Mouse (Mus musculus): ENCODE data around the gene Gm45140. TPM values are rescaled to one million over a fixed set of nuclear protein-coding genes. Genes with fewer than 3 reads are reported as not detected.

The Gm45140 gene
- total and polyA plus RNA-seq, 3 experiments = 0.02 to 2.5 (median 2.5) TPM

DNA sequence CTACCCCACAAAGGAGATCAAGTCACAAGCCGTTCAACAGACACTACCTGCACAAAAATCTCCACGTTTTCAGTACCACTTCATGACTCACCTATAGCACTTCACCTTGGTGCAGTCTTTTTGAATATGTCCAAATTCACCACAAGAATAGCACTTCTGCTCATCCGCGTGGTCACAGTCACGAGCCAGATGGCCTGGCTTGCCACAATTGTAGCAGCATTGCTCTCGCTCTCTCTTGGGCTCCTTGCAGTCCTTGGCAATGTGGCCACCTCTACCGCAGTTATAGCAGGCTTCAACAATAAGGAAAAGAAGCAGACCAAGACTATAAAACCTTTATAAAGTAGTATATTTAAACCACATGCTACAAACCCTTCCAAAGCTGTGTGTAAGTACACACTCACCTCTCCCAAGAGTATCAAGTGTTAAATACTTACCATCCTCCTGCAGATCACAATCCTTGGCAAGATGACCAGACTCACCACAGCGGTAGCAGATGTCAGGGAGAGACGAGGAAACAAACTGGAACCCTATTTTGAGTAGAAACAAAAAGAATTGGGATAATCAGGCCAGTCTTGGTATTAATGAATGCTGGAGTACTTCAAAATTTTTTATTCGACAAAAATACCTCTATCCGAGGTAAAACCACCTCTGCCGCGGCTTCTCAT lies 9.6 kb upstream of the Gm45140 start:
- DNase-seq = no peak

DNA sequence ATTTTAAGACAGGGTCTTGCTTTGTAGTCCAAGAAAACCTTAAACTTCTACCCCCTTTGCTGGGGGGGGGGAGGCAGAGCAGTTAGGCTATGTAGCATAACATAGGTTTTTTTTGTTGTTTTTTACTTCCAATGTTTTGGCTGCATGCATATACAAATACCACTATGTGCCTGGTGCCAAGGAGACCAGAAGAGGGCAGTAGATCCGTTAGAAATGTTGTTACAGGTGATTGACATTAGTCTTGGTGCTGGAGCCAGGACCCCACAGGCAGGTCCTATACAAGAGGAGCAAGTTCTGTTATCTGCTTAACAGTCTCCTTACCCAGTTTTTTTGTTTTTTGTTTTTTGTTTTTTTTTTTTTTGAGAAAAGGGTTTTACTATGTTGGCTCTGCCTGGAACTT lies 6.7 kb upstream of the Gm45140 start:
- DNase-seq = no peak

DNA sequence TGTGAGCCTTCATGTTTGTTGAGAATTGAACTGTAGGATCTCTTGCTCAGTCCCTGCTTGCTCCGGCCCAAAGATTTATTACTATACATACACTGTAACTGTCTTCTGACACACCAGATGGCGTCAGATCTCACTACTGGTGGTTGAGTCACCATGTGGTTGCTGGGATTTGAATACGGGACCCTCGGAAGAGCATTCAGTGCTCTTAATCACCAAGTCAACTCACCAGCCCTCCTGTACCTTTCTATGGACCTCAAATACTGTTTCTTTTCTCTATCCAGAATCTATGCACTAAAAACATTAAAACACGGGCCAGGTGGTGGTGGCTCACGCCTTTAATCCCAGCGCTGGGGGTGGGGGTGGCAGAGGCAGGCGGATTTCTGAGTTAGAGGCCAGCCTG lies 6.0 kb upstream of the Gm45140 start:
- no peak for DNase-seq

DNA sequence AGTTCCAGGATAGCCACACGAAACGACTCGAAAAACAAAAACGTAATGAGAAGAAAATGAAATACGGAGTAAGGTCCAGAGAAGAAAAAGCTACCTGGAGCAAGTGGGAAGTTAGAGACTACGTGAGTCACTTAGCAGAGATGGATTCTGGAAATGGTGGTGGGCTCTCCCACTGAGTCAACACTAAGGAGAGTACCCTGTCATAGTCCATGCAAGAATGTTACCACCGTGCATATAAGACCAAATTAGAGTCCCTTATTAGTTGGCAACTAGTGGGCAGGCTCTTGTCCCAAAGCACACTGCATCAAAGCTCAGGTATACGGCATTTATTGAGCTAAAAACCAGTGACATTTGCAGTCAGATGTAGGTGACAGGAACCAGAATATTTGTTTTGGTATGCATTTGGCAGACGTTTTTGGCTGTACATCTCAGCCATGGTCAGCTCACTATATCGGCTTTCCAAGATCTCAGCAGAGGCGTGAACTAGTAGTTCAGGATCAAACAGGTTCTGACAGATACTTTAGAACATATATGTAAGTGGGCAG lies 4.3 kb upstream of the Gm45140 start:
- DNase-seq = no peak

DNA sequence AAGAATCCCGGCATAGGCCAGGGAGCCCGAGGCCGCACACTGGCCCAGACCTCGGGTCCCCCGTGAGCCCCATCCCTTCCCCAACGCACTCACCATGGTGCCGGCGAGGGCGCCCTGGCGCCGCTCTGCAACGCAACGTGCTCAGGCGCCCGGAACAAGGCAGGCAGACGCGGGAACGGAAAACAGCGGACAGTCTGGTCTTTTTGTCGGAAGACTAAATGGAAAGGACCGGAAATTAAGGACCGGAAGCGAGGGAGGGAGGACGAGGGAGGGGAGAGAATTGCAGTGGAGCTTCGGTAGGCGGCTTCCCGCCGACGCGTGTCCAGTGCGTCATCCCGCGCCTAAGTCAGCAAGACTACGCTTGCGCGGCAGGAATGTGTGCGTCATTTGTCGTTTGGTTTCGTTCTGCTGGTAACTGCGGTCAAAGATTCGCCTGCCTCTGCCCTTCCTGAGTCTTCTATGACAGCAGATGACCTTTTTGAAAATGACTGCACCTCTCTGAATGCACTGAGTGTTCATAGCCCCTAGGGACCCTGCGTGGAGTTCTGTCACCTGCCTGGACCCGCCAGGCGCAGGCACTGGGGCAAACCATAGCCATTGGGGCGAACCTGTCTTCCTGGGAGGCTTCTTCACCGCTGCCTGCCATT lies 3.1 kb upstream of the Gm45140 start, which contains the start of gene Isy1:
Gene Isy1 (minus strand): TSS at position 248 of the 647 bp plus-strand sequence.
- peak; percentile 97 for DNase-seq

DNA sequence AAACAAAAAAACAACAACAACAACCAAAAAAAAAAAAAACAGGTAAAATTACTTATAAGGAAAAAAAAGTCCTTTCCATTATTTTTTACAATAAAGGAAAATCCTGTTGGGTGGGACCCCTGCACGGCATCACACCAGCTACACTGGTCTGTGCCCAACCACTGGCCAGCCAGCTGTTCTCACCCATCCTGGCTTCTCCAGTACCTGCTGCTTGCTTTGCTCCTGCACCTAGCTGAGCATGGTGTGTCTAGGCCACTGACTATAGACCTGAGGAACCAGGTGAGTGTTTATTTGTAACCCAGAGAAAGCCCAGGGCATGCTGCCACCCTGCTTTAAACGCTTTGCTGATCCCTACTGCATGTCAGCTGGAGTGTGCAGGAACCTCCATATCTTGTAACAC lies 15.2 kb downstream of the Gm45140 start:
- no peak for DNase-seq

DNA sequence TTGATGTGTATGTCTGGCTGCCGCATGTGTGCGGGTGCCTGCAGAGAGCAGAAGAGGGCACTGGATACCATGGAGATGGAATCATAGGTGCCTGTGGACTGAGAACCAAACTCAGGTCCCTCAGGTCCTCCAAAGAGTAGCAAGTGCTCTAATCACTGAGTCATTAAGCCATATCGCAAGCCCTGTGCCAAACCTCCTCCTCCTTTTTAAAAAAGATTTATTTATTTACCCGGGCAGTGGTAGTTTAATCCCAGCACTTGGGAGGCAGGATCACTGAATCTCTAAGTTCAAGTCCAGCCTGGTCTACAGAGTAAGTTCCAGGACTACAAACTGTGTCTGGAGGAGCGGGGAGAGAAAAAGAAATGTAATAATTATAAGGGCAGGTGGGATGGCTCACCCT lies 21.1 kb downstream of the Gm45140 start:
- DNase-seq = no peak

DNA sequence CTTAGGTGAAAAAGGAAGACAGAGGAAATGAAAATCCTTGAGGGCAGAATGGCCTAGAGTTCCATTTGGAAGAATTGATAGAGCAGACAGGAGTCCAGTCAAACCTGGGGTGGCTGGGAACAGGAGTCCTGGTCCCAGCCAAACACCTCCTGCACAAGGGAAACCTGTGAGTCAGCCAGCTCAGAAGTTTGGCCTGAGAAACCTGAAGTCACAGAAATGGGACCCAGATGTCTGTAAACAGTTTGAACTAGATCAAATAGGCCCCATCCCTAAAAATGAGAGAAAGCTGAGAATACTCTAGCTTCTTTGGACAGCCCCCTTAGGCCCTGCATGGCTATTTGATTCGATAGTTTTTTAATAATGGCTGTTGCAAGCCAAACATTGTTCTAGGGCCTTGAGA lies 22.9 kb downstream of the Gm45140 start:
- DNase-seq = no peak

DNA sequence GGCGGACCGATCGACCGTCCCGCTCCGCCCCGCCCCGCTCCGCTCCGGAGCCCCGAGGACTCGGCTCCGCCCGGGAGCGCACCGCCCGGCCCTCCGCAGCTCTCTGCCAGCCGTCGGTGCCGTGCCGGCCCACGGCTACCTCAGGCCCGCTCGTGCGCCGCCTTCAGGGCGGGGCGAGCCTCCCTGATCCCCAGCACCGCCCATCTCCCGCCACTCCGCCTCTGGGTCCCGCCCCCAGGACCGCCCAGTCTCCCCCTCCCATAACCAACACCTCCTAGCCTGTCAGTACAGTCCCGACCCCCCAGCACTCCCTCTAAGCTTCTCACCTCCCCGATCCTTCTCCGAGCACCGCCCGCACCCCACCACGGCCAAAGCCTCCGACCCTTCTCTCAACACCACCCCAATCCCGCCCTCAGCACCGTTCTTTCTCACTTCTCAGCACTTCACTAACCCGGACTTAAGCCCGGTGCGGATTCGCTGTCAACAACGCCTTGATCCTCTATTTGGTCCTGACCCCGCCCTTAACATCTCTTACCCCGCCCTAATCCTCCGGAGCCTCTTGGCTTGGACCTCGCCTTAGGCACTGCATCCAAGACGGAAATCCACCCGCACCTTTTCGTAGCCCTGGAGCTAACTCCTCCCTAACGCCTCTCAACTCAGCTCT lies 23.8 kb downstream of the Gm45140 start, which contains the start of gene Rab43:
Gene Rab43 (minus strand): TSS at position 490 of the 664 bp plus-strand sequence.
- peak; percentile 98 for DNase-seq

DNA sequence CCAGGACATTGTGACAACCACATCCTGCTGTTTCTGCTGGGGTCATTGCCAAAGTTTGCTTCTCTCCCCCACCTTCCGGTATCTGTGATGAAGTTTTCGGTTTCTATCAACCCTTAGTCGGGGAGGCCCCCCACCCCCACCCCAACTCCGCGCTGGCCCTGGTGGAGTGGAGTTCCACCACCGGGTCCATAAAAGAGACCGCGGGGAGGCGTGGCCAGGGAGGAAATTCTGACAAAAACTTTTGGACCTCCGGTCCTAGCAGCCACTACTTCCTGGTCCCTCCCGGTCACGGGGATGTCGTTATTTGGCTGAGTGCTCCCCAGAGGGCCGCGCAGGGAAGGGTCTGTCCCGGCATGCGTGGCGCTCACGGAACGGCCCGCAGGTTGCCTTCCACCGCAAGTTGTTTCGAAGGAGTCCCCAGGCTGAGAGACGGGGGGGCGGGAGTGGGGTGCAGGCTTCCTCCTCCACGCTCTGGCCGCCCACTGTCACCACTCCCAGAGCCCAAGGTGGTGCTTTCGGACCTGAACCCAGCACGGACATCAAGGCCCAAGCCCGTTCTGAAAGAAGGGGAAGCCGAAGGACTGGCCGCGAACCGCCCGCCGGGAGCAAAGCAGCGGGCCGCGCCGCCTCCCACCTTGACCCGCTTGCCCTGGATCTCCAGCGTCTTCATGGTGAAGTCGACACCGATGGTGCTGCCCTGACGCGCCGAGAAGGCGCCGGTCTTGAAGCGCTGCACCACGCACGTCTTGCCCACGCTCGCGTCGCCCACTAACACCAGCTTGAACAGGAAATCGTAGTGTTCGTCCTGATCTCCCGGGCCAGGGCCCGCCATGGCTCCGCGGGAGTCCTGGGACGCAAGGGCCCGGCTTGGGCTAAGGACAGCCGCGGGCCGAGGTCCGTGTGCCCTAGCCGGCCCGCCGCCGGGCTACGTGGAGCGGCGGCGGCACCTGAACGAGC lies 24.6 kb downstream of the Gm45140 start:
- DNase-seq = peak; percentile 85

DNA sequence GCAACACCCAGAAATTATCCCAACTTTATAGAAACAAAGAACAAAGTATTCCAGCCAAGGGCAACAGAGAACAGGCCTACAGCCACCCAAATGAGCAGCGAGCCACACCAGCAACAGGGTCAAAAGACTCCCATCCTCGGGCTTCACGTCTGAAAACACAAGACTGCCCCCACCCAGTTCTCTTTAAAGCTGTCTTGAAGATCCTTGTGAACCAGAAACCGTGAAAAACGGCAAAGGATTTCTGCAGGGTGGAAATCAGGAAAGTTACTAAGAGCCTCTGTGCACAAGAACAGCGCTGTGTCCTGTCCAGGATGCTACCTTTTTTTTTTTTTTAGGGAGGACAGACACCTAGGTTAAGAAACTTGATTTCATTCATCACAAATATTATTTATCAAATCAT lies 25.3 kb downstream of the Gm45140 start:
- DNase-seq = no peak

DNA sequence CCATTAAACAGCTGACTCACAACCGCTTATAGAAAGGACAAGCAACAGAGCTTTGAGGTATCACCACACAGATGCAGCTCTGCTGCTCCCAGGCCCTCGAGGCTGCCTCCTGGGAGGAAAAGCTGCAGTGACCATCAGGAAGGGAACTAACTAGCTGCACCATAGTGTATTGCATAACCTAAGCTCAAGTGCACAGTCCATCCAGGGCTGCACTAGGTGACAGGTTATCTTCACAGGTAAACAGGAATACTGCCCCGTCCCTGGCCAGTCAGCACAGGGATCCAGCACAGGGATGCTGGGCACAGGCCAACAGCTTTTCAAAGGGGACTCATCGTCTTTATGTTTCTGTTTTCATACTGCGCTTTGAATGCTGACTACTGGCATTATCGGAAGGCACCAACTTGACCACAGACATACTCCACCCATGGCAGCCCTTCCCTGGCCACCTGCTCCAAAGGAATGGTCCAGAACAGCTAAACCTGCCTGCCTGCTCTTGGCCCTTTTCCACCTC lies 25.9 kb downstream of the Gm45140 start:
- no peak for DNase-seq

DNA sequence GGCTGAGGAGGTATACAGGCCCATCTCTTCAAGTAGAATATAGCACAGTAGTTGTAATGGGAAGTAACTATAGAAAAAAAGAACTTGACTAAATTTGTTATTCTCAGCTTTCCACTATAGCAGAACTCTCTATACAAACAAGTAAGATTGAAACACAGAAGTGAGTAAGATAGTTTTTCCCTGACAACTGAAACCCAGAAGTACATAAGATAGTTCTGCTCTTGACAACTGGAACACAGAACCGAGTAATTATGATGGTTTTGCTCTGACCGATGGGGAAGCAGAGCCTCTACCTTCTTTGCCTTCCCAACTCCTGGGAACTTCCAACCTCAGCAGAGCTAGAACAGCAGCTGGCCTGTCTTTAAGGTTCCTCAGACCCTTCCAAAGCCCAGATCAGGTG lies 26.5 kb downstream of the Gm45140 start:
- no peak for DNase-seq

DNA sequence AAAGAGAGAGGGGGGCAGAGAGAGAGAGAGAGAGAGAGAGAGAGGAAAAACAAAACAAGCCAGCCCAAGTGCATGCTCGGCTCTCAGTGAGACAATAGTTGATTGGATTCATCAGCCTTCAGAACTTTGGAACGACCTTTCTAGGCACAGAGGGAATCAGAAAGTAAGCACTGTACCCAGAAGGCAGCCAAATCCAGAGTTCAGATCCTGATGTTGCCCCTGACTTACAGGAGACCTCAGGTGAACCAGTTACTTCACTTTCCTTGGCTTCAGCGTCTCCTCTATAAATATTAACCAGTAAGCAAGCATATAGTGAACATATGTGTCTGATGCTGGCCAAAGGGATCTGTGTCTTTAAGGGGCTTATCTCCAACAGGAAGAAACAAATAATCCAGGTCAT lies 27.1 kb downstream of the Gm45140 start:
- DNase-seq = no peak

DNA sequence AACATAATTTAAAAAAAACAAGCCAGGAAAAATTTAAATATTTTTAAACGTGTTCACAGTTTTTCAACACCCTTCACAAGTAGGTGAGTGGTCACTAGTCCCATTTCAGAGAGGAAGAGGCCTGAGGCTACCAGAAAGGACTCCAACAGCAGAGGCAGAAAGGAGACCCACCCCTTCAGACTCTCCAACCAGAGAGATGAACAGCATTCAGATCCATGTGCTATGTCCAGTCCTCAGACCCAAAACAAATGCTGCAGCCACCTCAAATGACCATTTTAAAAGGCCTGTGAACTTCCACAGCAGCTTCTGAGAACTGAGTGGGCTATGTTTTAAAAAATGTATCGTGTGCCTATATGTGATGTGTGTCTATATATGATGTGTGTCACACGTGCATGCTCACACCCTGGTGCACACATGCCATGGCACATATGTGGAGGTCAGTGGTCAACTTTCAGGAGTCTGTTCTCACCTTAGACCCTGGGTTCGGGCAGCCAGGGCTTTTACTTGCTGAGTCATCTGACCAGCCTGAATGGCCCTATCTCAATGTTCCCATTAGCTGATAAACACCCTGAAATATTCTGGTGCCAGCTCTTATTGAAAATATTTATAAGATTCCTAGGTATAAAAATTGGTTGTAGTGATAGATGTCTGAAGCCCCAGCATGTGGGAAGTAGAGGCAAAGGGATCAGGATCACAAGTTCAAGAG lies 27.7 kb downstream of the Gm45140 start:
- DNase-seq = no peak

DNA sequence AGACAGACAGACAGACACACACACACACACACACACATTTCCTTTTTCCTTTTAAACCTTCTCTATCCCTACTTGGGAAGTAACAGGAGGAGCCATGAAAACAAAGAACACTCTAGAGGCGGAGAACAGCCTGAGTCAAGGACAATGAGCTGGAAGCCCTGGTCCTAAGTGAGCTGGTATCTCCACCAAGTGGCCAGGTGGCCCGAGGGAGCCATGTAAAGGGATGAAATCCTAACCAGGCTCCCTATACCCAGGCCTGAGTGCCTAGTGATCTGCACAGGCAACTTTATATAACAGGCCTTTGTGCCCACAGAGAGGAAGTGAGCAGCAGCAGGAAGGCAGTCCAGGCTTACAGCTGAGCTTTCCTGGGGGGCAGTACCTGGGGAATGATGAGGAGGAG lies 28.7 kb downstream of the Gm45140 start:
- DNase-seq = peak; percentile 38

DNA sequence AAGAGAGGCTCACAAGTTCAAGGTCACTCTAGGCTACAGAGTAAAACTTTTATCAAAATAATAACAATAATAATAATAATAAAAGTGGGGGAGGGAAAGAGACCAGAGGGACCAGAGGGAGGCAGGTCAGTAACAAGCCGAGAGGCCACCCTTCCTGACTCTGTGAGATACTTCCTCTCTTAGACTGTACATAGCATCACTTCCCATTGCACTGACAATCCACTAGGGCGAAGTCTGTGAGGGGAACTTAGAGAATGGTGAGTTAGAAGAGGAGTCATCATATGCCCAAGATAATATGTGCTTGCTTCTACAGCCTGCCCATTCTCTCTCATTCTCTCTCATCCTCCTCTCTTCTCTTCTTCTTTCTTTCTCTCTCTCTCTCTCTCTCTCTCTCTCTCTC lies 29.6 kb downstream of the Gm45140 start:
- no peak for DNase-seq

DNA sequence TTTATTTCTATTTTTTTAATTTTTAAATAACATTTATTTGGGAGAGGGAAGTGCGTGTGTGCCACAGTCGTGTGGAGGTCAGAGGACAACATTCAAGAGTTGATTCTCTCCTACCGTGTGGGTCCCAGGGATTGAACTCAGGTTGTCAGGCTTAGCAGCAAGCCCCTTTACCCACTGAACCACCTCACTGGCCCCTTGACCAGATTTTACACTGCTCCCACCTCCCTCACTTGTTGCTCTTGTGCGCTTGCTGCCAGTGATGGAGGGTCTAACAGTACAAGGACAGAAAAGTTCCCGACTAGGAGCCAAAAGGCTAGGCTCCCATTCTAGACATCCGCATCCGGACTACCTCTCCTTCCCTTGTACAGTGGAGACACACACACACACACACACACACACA lies 30.1 kb downstream of the Gm45140 start:
- DNase-seq = no peak

DNA sequence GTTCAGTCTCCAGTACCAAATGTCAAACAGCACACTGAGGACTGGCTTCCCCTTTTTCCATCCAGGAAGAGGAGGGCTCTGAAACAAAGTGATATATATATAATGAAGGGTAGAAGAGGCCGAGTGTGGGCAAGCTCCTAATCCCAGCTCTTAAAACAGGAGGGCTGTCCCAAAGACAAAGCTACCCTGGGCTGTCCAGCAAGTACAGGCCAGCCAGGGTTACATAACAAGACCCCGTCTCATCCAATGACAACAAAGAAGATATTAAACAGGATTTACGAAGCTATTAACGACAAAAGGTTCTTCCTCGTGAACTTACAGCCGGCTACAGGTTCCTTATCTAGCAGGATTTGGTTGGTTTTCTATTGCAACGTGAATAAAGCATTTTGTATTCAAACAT lies 30.7 kb downstream of the Gm45140 start:
- no peak for DNase-seq

DNA sequence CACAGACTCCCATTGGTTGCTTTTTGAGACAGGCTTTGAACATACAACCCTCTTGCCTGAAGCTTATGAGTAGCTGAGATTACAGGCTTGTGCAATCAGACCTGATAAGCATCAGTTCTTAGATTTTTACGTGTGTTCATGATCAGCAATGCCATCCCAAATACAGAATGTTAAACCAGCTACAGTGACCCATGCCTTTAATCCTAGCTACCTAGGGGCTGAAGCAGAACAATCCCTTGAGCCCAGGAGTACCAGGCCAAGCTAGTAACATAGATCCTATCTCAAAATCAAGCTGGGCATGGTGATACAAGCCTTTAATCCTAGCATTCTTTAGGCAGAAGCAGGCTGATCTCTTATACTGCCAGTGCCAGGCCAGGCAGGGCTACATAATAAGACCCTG lies 31.6 kb downstream of the Gm45140 start:
- no peak for DNase-seq

DNA sequence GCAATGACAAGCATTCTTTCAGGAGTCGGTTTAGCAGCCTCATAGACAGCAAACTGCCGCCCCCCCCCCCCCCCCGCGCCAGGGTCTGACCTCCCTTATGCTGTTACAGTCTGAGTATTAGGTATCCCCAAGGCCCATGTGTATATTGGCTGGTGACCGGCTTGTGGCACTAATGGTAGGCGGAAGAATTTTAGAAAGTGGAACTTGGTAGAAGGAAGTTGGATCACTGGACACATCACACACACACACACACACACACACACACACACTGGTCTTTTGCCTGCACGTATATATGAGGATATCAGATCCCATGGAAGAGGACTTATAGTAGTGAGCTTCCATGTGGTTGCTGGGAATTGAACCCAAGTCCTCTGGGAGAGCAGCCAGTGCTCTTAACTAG lies 33.1 kb downstream of the Gm45140 start:
- DNase-seq = no peak

Data from adrenal gland, adult 2 months (tissue).